Mouse (Mus musculus) T-helper 1 cell (primary cell): ENCODE results near the gene Ptprt.

Experiments used
- in situ Hi-C: fragments of 300-600 bp; cut with MboI, MseI; formaldehyde crosslinking; loops from one replicate; pipeline ENCODE4 v1.15.1; 2025; ENCODE audit warnings: high pct_unique_total_duplicates

Ptprt gene

DNA sequence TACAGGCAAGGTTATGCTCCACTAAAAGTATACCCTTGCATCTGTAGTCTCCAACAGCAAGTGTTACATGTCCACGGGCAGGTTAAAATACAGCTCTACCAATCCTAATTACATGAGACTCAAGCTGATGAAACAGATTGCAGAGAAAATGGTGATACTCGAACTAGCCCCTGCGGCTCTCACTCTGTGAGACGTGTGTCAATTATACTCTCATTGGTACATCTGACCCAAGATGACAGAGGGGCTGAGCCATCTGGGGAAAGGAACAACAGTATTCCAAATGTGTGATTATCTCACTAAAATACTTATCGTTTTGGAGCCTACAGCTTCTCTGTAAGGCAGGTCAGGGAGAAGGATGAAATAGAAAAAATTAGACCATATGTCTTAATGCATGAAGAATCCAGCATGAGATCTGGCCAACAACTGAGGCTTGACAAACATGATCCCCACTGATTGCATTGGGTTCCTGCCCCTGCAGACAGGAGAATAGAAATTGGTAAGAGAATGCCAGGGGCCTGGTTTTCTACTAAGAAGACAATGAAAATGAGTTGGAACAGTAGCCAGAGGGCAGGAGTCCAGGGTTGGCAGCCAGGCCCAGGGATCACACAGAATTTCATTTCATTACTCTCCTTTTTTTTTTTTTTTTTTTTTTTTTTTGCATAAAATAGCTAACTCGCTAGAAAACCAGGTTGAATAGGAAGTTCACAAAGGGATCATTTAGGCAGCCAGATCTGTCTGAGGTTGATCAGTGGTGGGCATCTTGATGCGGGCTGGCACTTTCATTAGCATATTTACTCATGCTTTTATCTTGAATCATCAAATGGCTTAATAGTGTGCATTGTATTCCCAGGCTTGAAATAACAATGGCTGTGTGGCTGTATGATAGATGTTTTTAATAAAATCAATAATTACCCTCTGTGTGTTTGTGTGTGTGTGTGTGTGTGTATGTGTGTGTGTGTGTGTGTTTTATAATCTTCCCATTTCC lies 699.5 kb downstream of the Ptprt start:
- in situ Hi-C loops = no loop called here

DNA sequence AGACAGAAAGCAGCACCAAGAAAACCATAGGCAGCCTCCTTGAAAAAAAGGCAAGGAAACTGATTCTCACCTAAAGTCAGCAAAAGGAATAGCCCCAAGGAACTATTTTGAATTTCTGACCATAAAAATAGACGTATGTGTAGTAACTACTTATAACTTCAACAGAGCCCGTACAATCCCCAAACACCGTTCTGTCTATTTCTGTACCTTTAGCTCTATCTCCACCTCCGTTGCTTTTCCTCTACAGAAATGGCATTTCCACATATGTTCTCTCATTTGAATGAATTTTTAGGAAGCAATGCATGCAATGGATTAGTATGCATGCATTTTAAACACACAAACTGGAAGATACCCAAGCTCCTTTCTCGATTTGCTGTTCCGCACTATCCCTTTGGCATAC lies 715.5 kb downstream of the Ptprt start:
- in situ Hi-C loops = no loop called here

DNA sequence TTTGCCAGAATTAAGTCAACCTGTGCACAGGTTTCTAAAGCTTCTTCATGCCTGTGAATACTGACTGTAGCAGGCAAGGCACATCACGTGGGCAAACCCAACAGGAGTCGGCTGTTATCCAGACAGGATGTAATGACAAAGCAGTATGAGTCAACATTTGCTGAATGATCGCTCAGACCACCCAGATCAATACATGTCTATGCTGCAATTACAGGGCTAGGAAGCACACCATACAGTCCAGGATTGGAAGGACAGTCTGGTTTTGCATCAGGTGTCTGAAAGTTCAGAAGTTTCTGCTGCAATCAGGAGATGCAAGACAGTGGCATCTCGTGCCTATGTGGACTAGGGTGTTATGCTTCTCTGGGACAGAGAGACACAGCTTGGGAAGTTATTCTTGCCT lies 716.3 kb downstream of the Ptprt start:
- in situ Hi-C loops = no loop called here

DNA sequence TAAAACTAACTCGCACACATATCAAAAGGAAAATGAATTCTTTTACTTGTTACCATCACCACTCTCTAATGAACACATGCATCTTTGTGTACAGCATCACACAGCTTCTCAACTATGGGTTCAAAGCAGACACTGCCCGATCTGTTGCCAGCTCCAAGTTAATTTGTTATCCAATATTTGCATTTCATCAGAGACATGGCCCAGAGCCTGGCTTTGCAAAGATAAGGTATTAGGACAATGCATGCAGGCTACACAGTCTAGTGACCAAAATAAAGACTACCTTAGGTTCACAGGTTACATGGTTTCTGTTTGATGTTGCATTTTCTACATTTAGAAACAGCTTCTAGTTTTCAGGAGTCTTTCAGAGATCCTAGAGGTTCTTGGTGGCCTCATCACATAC lies 719.0 kb downstream of the Ptprt start:
- in situ Hi-C loops = no loop called here

DNA sequence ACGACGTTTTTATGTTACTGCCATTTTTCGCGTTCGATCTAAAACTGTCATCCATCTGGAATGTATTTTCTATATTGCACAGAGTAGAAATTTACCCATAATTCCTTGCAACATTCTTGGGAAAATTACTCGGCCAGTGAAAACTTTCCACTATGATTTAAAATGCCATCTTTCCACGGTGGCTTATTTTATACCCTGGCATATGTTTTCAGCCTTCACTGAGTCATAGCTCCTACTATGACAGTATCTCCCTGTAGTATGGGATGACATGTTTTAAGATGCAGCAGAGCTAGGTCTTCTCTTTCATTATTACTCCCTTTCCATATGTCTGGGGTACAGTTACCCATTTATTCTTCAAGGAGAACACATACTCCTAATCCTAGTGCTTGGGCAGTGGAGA lies 753.7 kb downstream of the Ptprt start:
- in situ Hi-C loops = no loop called here

DNA sequence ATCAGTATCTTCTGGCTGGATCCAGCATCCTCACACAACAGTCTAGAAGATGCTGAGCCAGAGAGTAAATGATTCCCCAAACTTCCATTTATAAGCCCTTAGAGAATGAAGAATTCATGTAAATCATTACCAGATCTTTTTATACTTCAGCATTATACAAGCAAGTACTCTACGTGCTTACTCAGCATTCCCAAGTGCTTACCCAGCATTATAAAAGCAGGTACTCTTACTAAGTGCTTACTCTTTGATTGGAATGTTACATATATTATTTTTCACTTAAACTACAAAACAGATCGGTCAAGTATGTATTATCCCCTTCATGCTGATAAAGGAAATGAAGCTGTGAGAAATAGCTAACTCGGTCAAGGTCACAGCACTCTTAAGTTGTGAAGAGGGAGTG lies 758.8 kb downstream of the Ptprt start:
- in situ Hi-C loops = no loop called here

DNA sequence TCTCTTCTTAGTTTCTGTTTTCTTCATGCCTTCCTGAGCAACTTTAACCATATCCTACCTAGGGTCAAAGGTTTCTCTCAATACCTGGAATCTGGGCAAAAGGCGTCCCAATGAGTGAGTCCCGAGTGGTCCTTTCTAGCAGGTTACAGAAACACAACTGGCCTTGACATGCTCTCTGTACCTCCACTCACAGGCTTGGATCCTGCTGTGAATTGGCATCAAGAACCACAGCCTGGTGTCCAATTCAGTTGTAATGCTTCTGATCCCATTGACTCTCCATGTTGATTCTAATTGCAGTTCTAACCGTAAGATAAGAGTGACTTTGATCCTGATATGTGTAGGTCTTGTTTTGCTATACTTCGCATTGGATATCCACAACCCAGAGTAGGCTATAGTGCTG lies 776.5 kb downstream of the Ptprt start:
- in situ Hi-C loops = no loop called here

DNA sequence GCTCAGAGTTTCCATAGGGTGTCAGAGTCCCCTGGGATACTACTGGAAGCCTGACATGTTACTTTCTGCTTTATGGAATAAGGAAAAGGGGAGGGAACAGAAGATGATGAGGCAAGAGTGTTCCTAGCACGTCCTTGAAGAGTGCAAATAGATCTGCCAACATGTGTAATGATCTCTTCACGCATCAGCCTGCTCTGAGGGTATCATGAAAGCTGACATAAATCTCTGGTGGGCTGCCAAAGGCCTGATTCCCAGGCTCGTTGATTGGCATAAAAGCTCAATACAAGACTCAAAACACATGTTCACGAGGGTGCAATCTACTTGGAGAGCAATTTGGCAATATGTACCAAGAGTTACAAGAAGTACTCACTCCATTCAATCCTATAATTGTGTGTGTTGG lies 778.4 kb downstream of the Ptprt start:
- in situ Hi-C loops = no loop called here

DNA sequence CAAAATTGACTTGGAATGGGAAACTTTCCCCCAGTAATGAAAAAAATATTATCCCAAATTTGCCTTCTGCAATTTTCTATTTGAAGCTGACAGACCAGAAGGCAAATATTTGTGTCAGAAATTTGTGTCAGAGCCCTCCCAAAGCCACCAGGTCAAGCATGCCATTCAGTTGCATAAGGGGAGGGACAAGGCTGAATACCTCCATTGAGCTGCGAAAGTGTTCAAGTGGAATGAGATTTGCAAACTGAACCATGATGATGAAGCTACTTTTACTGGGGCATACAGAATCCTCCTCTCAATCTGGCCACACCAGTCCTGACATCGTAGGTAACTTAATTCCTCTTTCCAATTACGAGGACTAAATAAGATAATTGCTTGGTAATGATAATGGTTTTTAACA lies 780.0 kb downstream of the Ptprt start:
- in situ Hi-C loops = no loop called here

DNA sequence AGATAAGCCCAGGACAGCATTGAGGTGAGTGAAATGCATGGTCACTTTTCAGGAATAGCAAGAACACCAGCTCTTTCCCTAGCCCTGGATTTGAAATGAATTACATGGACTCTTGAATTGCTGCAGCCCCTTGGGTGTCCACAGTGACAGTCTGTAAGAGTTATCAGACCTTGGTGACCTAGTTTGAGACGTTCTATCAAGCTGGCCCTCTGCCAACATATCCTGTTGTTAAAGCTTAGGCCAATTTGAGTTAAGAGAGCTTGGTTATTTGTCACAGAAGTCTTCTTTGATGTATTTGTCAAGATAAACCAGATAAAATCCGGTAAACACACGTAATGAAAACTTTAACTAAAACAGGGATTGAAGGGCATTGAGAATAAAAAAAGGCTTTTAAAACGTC lies 795.7 kb downstream of the Ptprt start:
- in situ Hi-C loops = no loop called here

DNA sequence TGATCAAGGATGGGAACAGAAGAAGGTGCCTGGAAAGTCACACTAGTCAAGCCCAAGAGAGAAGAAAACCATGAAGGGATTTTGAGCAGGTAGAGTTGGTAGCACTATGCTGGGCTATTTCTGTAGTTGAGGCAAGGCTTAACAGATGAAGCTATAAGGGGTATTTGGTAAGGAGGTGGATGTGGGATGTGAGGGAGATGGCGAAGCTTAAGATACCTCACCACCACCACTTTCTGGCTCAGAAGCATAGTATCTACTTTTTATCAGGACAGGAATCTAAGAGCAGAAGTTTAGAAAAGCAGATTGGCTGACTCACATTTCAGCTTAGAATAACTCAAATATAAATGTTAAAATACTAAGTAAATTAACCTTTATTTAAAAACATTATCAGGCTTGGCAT lies 802.1 kb downstream of the Ptprt start:
- in situ Hi-C loops = no loop called here

DNA sequence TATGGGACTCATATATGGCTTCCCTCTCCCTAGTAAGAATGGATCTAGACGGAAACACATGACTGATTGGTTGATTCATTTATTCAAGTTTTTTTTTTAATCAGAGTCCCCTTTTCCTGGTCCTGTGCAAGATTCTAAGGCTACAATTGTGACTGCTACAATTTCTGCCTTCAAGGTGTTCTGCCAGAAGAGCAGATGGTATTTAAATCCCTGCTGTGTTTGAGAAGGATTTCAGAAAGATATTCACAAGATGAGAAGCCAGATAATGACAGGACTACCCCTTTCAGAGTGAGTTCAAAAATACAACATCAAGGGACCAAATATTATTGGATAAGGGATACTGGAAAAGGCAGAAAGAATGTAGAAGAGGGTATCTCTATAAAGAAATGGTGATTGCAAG lies 802.6 kb downstream of the Ptprt start:
- in situ Hi-C loops = no loop called here

DNA sequence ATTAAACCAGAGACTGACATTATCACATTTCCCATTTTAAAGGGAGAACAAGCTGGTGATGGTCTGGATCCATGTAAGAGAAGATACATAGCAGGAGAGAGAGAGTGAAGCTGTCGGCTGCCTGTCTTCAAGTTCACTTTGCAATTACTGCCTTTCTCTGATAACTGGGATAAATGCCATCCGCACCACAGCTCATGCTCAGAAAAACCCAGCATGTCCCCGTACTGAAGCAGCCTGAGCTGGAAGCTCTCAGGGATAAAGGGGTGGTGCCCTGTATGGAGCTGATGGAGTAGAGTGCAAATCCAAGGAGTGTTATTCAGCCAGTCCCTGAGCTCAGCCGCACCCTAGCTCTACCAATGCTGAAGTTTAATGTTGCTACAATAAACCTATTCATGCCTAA lies 825.9 kb downstream of the Ptprt start:
- in situ Hi-C loops = no loop called here

DNA sequence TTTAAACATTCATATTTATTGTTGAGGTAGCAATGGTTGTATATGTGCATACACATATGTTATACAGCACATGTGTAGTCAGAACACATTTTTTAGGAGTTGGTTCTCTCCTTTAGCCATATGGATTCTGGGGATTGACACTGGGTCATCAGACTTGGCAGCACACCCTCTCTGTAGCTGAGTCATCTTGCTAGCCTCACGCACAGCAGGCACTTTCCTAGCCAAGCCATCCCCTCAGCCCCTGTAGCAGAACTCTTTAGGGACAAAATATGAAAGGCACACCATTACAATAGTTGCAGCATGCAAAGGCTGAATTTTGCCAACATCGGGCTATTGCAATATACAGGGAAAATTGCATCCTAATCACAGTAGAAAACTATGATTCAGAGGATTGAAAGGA lies 827.1 kb downstream of the Ptprt start:
- in situ Hi-C loops = no loop called here

DNA sequence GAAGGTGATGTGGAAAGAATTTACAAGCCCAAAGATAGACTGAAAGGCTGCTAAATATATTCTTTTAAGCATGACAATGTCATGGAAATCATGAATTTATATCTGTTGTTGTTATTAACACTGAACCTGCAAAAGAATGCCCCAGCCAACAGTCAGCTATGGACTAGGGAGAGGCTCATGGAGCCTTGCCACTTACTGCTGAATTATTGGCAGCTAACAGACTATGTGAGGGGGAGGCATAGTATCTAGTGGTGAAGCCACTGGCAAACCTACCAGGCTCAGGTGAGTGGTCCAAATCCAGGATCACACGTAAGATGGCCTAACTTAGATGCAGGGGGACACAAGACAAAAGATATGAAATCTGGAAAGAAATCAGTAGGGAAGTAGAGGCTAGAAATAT lies 847.6 kb downstream of the Ptprt start:
- in situ Hi-C loops = no loop called here

DNA sequence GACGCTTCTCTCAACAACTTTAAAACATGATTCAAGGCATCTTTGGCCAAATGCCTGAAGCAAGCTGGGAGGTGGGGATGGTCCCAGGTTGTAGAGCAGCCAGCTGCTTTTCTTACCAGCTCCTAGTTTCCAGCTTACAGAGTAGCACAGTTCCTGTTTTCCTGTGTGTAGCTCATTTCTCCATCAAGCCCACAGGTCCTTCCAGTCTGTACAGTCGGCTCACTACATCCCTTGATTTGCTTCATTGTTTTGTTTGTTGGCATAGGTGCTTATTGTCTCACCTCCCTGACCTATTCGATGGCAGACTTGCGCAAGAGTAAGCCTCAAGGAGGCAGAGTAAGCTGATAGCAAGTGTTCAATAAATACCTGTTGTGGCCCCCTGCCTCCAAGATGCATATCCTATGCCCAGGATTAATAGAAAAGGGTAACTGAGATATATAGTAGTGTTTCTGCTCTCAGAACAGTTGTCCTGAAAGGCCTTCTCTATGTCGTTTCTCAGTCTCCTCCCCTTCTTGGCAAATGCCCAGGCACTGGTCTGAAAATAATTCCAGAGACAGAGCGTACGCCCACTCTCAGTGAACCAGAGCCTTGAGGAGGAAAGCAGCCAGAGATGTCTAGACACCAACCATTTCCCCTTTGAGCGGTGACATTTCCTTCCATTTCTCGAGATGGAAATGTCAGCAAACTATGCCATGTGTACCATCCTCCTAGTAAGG lies 852.7 kb downstream of the Ptprt start:
- in situ Hi-C loops = no loop called here

DNA sequence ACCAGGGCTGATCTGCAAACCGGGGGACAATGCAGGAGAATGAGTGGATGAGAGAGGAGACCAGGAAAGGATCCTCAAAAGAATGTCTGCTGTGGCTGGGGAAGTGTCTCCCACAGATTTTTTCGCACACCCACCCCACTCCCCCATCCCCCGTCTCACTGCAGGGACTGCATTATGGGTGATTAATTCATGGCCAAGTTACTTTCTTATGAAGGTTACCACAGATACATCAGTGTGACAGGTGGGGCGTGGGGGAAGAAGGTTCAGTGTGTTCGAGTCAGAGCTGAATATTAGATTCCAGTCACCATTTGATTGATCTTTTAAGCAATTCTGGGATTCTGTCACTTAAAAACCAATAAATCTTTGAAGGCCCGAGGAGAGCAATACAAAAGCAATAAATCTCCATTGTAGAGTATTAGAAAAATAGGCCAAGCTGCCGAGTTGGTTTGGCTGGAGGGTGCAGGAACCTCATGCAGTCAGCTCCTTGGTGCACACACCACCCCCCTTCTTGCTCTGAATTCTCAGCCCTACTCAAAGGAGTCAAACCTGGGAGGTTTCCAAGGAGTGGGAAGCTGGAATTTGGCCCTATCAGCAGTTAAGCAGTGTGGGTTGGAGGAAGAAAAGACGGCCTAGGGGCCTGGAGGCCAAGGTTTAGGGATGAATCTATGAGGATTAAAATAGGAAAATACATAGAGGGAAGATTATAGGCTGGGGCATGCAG lies 854.5 kb downstream of the Ptprt start:
- in situ Hi-C loops = no loop called here

DNA sequence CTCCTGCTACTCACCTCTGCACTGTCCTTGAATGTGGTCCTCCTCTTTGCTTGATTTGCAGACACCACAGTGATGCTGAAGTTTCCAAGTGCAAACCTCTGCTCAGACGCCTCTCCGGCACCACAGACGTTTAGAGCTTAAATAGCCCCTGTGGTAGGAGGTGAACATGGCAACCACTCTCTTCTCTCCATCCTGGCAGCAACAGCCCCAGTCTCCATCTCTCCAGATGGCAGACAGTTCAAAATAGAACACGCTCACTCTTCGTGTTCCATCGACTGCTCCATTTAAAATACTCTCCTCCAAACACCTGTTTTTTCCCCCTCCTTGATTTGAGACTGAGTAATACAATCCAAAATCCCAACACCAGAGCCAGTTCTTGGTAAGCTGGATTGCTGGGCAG lies 861.0 kb downstream of the Ptprt start:
- in situ Hi-C loops = no loop called here

DNA sequence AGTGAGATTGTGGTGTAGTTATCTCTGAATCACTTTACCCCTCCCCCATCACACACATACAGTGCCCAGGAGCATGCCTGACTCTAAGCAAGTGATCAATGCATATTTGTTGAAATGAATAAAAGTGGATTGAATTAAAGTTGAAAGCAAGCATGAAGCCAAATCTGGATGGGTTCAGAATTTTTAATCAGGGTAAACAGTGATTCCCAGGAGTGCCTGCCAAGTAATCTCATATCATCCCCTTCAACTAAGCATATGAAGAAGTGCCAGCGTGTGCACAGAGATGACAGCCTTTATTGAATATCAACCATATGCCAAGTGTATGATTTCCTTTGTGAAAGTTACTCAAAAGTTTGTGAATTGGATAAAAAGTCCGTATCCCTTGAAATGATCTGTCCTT lies 893.4 kb downstream of the Ptprt start:
- in situ Hi-C loops = no loop called here

DNA sequence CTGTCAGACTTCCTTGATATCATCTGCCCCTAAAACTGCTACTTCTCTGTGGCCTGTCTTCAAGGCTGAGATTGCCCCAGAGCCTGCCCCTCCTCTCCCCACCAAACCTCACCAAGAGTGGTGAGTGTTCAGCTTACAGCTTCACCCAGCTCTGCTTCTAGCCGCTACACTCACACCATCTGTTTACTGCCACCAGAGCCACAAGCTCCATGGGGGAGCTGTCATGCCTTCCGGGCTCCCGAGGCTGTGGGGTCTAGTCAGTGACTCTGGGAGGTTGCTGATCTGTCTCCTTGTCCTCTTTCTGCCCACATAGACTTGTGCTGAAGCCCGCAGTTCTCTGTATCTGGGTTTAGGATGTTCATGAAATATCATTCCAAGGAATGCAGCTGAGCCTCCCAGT lies 947.9 kb downstream of the Ptprt start:
- in situ Hi-C loops = no loop called here

DNA sequence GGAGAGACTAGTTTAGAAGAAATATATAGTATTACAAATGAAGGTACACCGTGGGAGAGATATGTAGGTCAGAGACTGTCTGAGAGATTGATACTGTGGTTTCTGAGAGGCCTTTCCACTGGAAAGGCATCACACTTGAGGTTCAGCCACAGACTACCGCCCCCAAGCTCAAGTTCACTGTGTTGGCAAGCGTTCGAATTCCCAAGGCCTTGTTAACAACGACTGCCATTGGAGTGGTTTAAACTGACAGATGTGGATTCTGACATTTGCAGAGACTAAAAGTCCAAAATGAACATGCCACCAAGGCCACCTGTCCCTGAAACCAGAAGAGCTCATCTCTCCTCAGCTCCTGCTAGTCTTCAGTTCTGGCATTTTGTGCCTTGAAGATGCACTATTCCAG lies 951.6 kb downstream of the Ptprt start:
- in situ Hi-C loops = no loop called here

DNA sequence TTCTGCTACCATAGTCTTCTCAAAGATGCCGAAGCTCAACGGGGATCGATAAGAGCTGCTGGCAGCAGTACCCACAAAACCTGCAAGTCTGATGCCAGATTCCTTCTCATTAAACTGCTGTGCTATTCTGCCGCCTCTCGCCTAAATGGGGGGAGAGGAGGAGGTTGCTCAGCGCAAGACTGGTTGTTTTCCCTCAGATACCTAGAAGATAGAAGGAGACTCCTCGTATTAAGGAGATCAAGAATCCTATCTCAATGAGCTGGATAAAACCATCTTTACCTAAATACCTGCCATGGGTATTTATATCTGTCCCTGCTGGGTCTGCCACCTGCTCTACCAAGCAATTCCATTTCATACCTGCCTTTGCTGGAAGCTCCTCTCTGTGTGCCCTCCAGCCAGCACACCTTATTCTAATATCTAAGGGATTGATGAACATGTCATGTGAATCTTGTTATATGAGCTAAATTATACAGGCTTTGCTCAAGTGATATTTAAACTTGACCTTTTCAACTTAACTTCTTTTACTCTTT lies 954.5 kb downstream of the Ptprt start:
- in situ Hi-C loops = no loop called here
